Mouse (Mus musculus) adrenal gland, postnatal 10 days (tissue): Measurements from ENCODE around the gene Mfn2. TPM values are rescaled to one million over a fixed set of nuclear protein-coding genes. Genes with fewer than 3 reads are reported as not detected.
A peak's percentile ranks its signal among the peaks of the same experiment; 100 is the strongest.
"Not testable (repeated sequence)": the region's sequence is repeated elsewhere in the genome, so short reads cannot be mapped to it uniquely, and the experiment has no call there.

Experiments used
- DNase-seq: peaks from one replicate; pipeline ENCODE4 v3.0.0; 2021; ENCODE audit warnings: mixed read lengths
- total RNA-seq, 2 experiments: library from RNA; stranded (reverse); gene quantifications; 2 replicates each; pipeline ENCODE4 v1.2.3; 2021

Mfn2 gene
- total RNA-seq, 2 experiments from 2014 or later: 204 to 232 TPM

DNA sequence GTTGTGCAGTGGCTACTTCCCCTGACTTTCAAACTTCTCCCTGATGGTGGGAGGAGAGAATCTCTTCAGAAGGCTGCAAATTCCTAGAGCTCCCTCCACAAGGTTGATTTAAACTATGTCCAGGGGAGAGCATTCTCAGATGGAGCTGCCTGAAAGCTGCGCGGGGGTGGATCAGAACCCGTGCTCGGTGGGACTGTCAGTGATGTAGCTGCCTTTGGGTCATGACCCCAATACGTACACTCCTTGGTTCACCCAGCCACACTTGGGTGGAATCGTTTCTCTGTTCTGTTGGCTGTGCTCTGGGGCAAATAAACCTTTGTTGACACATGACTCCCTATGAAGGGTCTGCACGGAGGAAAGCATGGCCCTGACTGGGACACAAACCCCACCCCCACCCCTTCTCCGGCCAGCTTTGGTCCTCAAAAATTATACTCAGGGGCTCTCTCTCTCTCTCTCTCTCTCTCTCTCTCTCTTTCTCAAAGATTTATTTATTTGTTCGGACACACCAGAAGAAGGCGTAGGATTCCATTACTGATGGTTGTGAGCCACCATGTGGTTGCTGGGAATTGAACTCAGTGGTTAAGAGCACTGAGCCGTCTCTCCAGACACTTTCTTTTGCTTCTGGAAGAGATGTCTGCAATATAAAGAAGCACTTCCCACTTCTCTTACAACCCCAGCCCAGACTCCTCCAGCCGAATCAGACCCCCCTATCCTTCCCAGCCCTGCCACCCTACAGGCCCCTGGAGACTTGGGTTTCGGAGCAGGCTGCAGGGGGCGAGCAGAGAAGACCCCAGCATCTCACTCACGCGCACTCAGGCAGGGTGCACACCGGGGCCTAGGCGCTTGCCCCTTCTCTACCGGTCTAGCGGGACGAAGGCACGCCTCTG, 36.7 kb downstream of the Mfn2 start:
- DNase-seq: no peak

DNA sequence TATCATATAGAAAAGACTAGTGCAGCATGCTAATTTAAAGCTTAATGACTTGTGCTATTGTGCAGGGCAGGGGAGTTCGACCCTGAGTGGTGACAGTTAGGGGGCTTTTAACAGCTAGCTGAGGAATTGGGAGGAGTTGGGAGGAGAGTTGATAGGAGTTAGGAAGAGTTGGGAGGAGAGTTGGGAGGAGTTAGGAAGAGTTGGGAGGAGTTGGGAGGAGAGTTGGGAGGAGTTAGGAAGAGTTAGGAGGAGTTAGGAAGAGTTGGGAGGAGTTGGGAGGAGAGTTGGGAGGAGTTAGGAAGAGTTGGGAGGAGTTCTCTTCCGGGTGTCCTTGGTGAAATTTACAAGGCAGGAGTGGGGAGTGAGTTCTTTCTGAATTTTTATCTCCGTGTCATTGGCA, 37.7 kb downstream of the Mfn2 start:
- not testable (repeated sequence) for DNase-seq

DNA sequence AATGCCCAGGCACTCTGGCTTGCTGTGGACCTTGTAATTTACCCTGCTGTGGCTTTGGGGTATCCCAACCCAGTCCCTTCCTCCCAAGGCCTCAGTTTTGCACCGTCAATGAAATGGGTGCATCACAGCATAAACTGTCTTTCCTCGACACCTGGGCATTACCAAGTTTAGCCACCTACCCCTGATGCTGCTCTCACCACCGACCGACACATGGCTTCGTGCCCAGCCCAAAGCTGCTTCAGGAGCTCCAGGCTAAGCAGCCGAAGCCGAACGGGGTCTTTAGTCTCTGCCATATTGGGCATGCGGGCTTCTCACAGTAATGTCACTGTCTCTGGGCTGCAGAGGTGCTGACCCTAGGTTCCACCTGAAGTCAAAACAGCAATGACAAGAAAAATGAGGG, 38.4 kb downstream of the Mfn2 start:
- no peak for DNase-seq

DNA sequence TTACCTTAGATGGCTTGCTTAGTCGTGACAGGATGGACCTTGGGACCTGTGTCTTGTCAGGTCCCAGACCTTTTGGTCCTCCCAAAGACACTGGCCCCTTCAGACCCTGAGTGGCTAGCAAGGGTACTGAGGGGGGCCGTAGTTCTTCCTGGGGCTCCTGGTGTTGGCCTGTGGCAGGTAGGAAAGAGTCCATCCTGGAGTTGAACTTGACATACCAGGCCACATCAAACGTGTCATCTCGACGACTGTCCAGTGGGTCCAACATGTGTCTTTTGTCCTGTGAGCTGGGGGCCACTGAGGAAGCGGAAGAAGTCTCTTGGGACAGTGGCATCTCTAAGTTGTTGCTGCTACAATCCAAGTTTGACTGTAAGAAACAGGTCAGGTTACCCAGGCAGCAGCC, 38.9 kb downstream of the Mfn2 start:
- no peak for DNase-seq

GRCm38 (mm10) chr4:147862051-147862450, 42.5 kb downstream of the Mfn2 start:
- DNase-seq: no peak

- no peak for DNase-seq
Measured at GRCm38 (mm10) chr4:147850776-147851175, 53.7 kb downstream of the Mfn2 start.

GRCm38 (mm10) chr4:147848584-147848991, 55.9 kb downstream of the Mfn2 start:
- no peak for DNase-seq

- peak; percentile 76 for DNase-seq
Measured at GRCm38 (mm10) chr4:147847614-147848583, 56.6 kb downstream of the Mfn2 start, which contains the start of gene Zfp933. Gene Zfp933, minus strand, starts transcription at chr4:147848366.

GRCm38 (mm10) chr4:147842871-147843270, 61.6 kb downstream of the Mfn2 start:
- DNase-seq: no peak

- not testable (repeated sequence) for DNase-seq
Measured at GRCm38 (mm10) chr4:147839282-147839681, 65.2 kb downstream of the Mfn2 start.

DNA sequence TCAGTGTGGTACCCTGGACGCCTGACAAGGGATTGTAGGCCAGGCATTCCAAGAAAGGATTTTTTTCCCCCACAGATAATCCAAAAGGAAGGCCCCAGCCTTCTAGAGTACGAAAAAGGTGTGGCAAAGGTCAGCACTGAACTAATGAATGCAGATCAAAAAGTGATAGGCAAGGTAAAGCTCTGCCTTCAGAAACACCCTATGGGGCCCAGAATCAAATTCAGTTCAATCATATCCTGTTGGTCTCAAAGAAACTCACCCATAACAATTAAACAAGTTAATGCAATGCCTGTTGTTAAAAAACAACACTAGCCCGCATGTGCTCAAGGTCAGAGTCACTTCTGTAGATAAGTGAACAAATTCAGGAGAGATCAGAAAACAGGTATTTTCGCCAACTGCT, 80.1 kb downstream of the Mfn2 start:
- DNase-seq: no peak

Other genes with a start within 250 kb of the Mfn2 start
- gene Zfp534, start 202.2 kb downstream of the Mfn2 start, total RNA-seq: under 1 TPM; 0.12 to 0.27 TPM
- 1 to 10 TPM; 4.5 to 6.2 TPM for gene Zfp984, start 94.9 kb downstream of the Mfn2 start, total RNA-seq
- gene Zfp933, start 56.3 kb downstream of the Mfn2 start, total RNA-seq: 10 to 100 TPM; 16.4 to 21.2 TPM
- gene Miip, start 35.9 kb downstream of the Mfn2 start, total RNA-seq: 10 to 100 TPM; 18.5 to 29.4 TPM
- gene Fv1, start 35.7 kb downstream of the Mfn2 start, total RNA-seq: 1 to 10 TPM; 7.2 to 9.7 TPM
- 10 to 100 TPM; 42.0 to 42.1 TPM for gene Plod1, start 32.1 kb upstream of the Mfn2 start, total RNA-seq
- gene 2510039O18Rik, start 36.2 kb upstream of the Mfn2 start, total RNA-seq: 10 to 100 TPM; 43.4 to 44.7 TPM
- not detected for gene Nppb, start 81.1 kb upstream of the Mfn2 start, total RNA-seq
- gene Nppa, start 96.0 kb upstream of the Mfn2 start, total RNA-seq: not detected
- 10 to 100 TPM in 1 of 2 experiments, 1 to 10 TPM in 1; 8.4 to 12.8 TPM for gene Clcn6, start 134.1 kb upstream of the Mfn2 start, total RNA-seq
- gene Mthfr, start 134.4 kb upstream of the Mfn2 start, total RNA-seq: 10 to 100 TPM; 41.9 to 44.0 TPM
- gene Agtrap, start 183.3 kb upstream of the Mfn2 start, total RNA-seq: 10 to 100 TPM; 45.4 to 45.5 TPM
- 10 to 100 TPM; 22.3 to 23.9 TPM for gene Mad2l2, start 225.7 kb upstream of the Mfn2 start, total RNA-seq
- gene Draxin, start 226.0 kb upstream of the Mfn2 start, total RNA-seq: under 1 TPM; 0.18 to 0.27 TPM
- 10 to 100 TPM; 30.4 to 31.3 TPM for gene Fbxo6, start 247.4 kb upstream of the Mfn2 start, total RNA-seq